Mouse (Mus musculus): ENCODE measurements around the gene Megf11.

Gene Megf11

GRCm38 (mm10) chr9:64557846-64558530 lies 172.6 kb downstream of the Megf11 start:
- DNase-seq (ENCODE audit: low read depth, low spot score): no peak

- DNase-seq (ENCODE audit: low read depth, low spot score): no peak
Observed at GRCm38 (mm10) chr9:64564315-64564767, 178.9 kb downstream of the Megf11 start.

- DNase-seq (ENCODE audit: low read depth, low spot score): no peak
Observed at GRCm38 (mm10) chr9:64565915-64566314, 180.5 kb downstream of the Megf11 start.

GRCm38 (mm10) chr9:64566376-64566775 lies 180.9 kb downstream of the Megf11 start:
- DNase-seq (ENCODE audit: low read depth, low spot score): no peak

GRCm38 (mm10) chr9:64567482-64567881 lies 182.1 kb downstream of the Megf11 start:
- no peak for DNase-seq (ENCODE audit: low read depth, low spot score)

- DNase-seq (ENCODE audit: low read depth, low spot score): peak; percentile 10
Observed at GRCm38 (mm10) chr9:64568467-64569260, 183.2 kb downstream of the Megf11 start.

GRCm38 (mm10) chr9:64570448-64570847 lies 185.0 kb downstream of the Megf11 start:
- DNase-seq (ENCODE audit: low read depth, low spot score): peak; percentile 42

GRCm38 (mm10) chr9:64571091-64571490 lies 185.7 kb downstream of the Megf11 start:
- DNase-seq (ENCODE audit: low read depth, low spot score): no peak

- DNase-seq (ENCODE audit: low read depth, low spot score): no peak
Observed at GRCm38 (mm10) chr9:64572629-64573190, 187.3 kb downstream of the Megf11 start.

- no peak for DNase-seq (ENCODE audit: low read depth, low spot score)
Observed at GRCm38 (mm10) chr9:64575658-64576057, 190.2 kb downstream of the Megf11 start.

- DNase-seq (ENCODE audit: low read depth, low spot score): no peak
Observed at GRCm38 (mm10) chr9:64576143-64576878, 190.9 kb downstream of the Megf11 start.

- DNase-seq (ENCODE audit: low read depth, low spot score): no peak
Observed at GRCm38 (mm10) chr9:64577156-64577555, 191.7 kb downstream of the Megf11 start.

GRCm38 (mm10) chr9:64578014-64578413 lies 192.6 kb downstream of the Megf11 start:
- DNase-seq (ENCODE audit: low read depth, low spot score): no peak

GRCm38 (mm10) chr9:64579306-64579705 lies 193.9 kb downstream of the Megf11 start:
- DNase-seq (ENCODE audit: low read depth, low spot score): no peak

GRCm38 (mm10) chr9:64586292-64586691 lies 200.9 kb downstream of the Megf11 start:
- DNase-seq (ENCODE audit: low read depth, low spot score): no peak

- DNase-seq (ENCODE audit: low read depth, low spot score): no peak
Observed at GRCm38 (mm10) chr9:64587991-64588390, 202.6 kb downstream of the Megf11 start.

GRCm38 (mm10) chr9:64590634-64591041 lies 205.2 kb downstream of the Megf11 start:
- no peak for DNase-seq (ENCODE audit: low read depth, low spot score)

GRCm38 (mm10) chr9:64591436-64591835 lies 206.0 kb downstream of the Megf11 start:
- no peak for DNase-seq (ENCODE audit: low read depth, low spot score)

- DNase-seq (ENCODE audit: low read depth, low spot score): no peak
Observed at GRCm38 (mm10) chr9:64594442-64594841, 209.0 kb downstream of the Megf11 start.

- DNase-seq (ENCODE audit: low read depth, low spot score): no peak
Observed at GRCm38 (mm10) chr9:64598427-64598826, 213.0 kb downstream of the Megf11 start.

- no peak for DNase-seq (ENCODE audit: low read depth, low spot score)
Observed at GRCm38 (mm10) chr9:64600731-64601130, 215.3 kb downstream of the Megf11 start.

- no peak for DNase-seq (ENCODE audit: low read depth, low spot score)
Observed at GRCm38 (mm10) chr9:64602895-64603294, 217.5 kb downstream of the Megf11 start.

Data from R1 (cell line).